Mouse (Mus musculus) heart, postnatal 0 days (tissue): Measurements from ENCODE around the gene Adm2. TPM values are rescaled to one million over a fixed set of nuclear protein-coding genes. Genes with fewer than 3 reads are reported as not detected.

Experiments used
- ATAC-seq: fragments of 200-750 bp; cut with Nextera tagmentation; 2 replicates; pipeline ENCODE4 v1.8.0; 2017; ENCODE audit warnings: low read depth, moderate number of reproducible peaks, moderate library complexity; ENCODE audit not compliant: insufficient read depth
- DNase-seq: peaks from one replicate; pipeline ENCODE4 v3.0.0-alpha.2; 2016; ENCODE audit warnings: low spot score
- H3K27ac ChIP-seq: fragments of 300-500 bp; sonication (generic); 2 replicates; pipeline ENCODE4 v1.5.1; 2014; ENCODE audit warnings: low read depth, mild to moderate bottlenecking
- H3K27me3 ChIP-seq: fragments of 300-500 bp; sonication (generic); 2 replicates; pipeline ENCODE4 v1.6.1; 2014; ENCODE audit warnings: low read length, mixed read lengths; ENCODE audit not compliant: control insufficient read depth, insufficient read depth
- H3K36me3 ChIP-seq: fragments of 300-500 bp; sonication (generic); replicated peaks from 2 replicates; pipeline ENCODE4 v1.6.1; 2014; ENCODE audit warnings: low read length, mixed read lengths; ENCODE audit not compliant: control insufficient read depth, insufficient read depth
- H3K4me1 ChIP-seq: fragments of 300-500 bp; sonication (generic); 2 replicates; pipeline ENCODE4 v1.6.1; 2014; ENCODE audit warnings: antibody characterized with exemption; ENCODE audit not compliant: control insufficient read depth, insufficient read depth
- H3K4me2 ChIP-seq: fragments of 300-500 bp; sonication (generic); 2 replicates; pipeline ENCODE4 v1.6.1; 2014; ENCODE audit warnings: low read depth, mild to moderate bottlenecking, low read length, moderate library complexity
- H3K4me3 ChIP-seq: fragments of 300-500 bp; sonication (generic); 2 replicates; pipeline ENCODE4 v1.5.1; 2014; ENCODE audit warnings: low read depth, low read length
- H3K9ac ChIP-seq: fragments of 300-500 bp; sonication (generic); replicated peaks from 2 replicates; pipeline ENCODE4 v1.6.1; 2014; ENCODE audit warnings: low read depth, low read length, mixed read lengths
- H3K9me3 ChIP-seq: fragments of 300-500 bp; sonication (generic); replicated peaks from 2 replicates; pipeline ENCODE4 v1.6.1; 2016; ENCODE audit warnings: low read length; ENCODE audit not compliant: control insufficient read depth
- CTCF ChIP-seq: IDR thresholded peaks from 2 replicates; pipeline ENCODE4 v1.5.1; 2016; ENCODE audit warnings: antibody characterized with exemption, control low read depth, low read depth
- EP300 ChIP-seq: IDR thresholded peaks from 2 replicates; pipeline ENCODE4 v1.6.1; 2016; ENCODE audit warnings: antibody characterized with exemption, low read depth
- WGBS: fragments of 180-500 bp; shearing (Covaris S2); extraction: QIAGEN DNeasy Blood & Tissue Kit; methylation state at CpG from one replicate; pipeline ENCODE4 v1.1.7; 2014; 5-methylcytosine and 5-hydroxymethylcytosine counted together
- polyA plus RNA-seq: library from polyadenylated mRNA; unstranded; fragments of >200 nt; fragmentation: Nextera tagmentation; extraction: Ambion mirVana; gene quantifications from 2 replicates; pipeline ENCODE4 v1.2.1, GENCODE M21; 2015
- total RNA-seq: library from RNA; depleted of rRNA; stranded (reverse); fragments of >200 nt; gene quantifications from 2 replicates; pipeline ENCODE4 v1.2.3, GENCODE M21; 2014; ENCODE audit warnings: low replicate concordance

Gene Adm2
- total and polyA plus RNA-seq, 2 experiments from 2014 or later: not detected

GRCm38 (mm10) chr15:89292795-89293194, 29.7 kb upstream of the Adm2 start:
- Histone ChIP-seq H3K4me1 (no peaks in the 10 kb centered on the region), H3K9me3 (no peaks in the 10 kb centered on the region), H3K4me2 (no peak overlapping the region), H3K4me3 (no peak overlapping the region), H3K36me3 (peaks cover 86% of the 10 kb centered on the region), H3K27ac (no peak overlapping the region), H3K9ac (no peak overlapping the region), H3K27me3 (no peaks in the 10 kb centered on the region)
- 34% methylated on average over 2 of the region's 2 CpGs for WGBS
- DNase-seq (no peak), ATAC-seq (no peak)
- TF ChIP-seq EP300 (no peak), CTCF (no peak)

GRCm38 (mm10) chr15:89293778-89294177, 28.7 kb upstream of the Adm2 start:
- no peaks in the 10 kb centered on the region for H3K9me3 ChIP-seq
- no peak overlapping the region for H3K27ac ChIP-seq
- ATAC-seq: no peak
- DNase-seq: no peak
- 90% methylated on average over 10 of the region's 10 CpGs for WGBS
- no peak overlapping the region for H3K4me2 ChIP-seq
- H3K4me3 ChIP-seq: no peak overlapping the region
- no peaks in the 10 kb centered on the region for H3K27me3 ChIP-seq
- TF ChIP-seq EP300 (no peak), CTCF (no peak)
- no peaks in the 10 kb centered on the region for H3K4me1 ChIP-seq
- peaks cover 81% of the 10 kb centered on the region for H3K36me3 ChIP-seq
- H3K9ac ChIP-seq: no peak overlapping the region

DNA sequence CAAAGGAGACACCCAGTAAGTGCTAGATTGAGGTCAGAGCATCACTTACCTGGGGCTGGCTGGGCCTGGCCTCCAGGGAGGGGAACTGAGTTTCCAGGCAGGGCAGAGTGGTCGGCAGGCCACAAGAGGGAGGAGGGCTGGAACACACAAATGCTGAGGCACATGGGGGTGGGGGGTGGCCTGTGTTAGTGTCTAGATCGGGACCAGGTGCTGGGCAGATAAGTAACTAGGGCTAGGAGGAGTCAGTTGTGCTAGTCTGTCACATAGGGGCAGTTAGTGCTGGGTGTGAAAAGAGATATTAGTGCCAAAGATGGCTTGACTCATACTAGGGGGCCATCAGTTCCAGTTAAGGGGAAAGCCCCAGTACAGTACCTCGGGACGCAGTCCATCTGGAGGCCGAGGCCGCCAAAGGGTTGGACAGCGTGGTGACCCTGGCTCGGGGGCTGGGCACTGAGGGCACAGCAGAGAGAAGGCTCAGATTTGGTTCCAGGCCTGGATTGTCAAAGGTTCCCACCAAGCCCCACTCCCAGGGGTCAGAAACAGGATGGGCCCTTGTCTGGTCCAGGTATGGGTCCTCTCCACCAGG, 26.8 kb upstream of the Adm2 start:
- no peaks in the 10 kb centered on the region for H3K9me3 ChIP-seq
- no peak overlapping the region for H3K27ac ChIP-seq
- H3K4me1 ChIP-seq: no peaks in the 10 kb centered on the region
- no peak overlapping the region for H3K4me3 ChIP-seq
- H3K4me2 ChIP-seq: no peak overlapping the region
- no peak overlapping the region for H3K9ac ChIP-seq
- WGBS: 79% methylated on average over 8 of the region's 8 CpGs
- peaks cover 80% of the 10 kb centered on the region for H3K36me3 ChIP-seq
- H3K27me3 ChIP-seq: no peaks in the 10 kb centered on the region
- ATAC-seq (no peak), DNase-seq (no peak)
- TF ChIP-seq CTCF: no peak
- TF ChIP-seq EP300: no peak

- DNase-seq: peak; percentile 57
- WGBS: 17% methylated on average over 1 of the region's 1 CpGs
- ATAC-seq: peak; percentile 63
- Histone ChIP-seq H3K9me3 (no peaks in the 10 kb centered on the region), H3K36me3 (peaks cover 80% of the 10 kb centered on the region), H3K27ac (no peak overlapping the region), H3K4me3 (no peak overlapping the region), H3K4me2 (no peak overlapping the region), H3K4me1 (no peaks in the 10 kb centered on the region), H3K9ac (no peak overlapping the region), H3K27me3 (no peaks in the 10 kb centered on the region)
- TF ChIP-seq CTCF (no peak), EP300 (no peak)
Observed at GRCm38 (mm10) chr15:89296465-89296864, 26.1 kb upstream of the Adm2 start.

- H3K9ac ChIP-seq: no peak overlapping the region
- ATAC-seq (no peak), DNase-seq (no peak)
- no peaks in the 10 kb centered on the region for H3K9me3 ChIP-seq
- H3K4me1 ChIP-seq: no peaks in the 10 kb centered on the region
- H3K4me3 ChIP-seq: no peak overlapping the region
- no peak for TF ChIP-seq EP300
- no peak for TF ChIP-seq CTCF
- 98% methylated on average over 2 of the region's 2 CpGs for WGBS
- no peaks in the 10 kb centered on the region for H3K27me3 ChIP-seq
- peaks cover 82% of the 10 kb centered on the region for H3K36me3 ChIP-seq
- H3K27ac ChIP-seq: no peak overlapping the region
- no peak overlapping the region for H3K4me2 ChIP-seq
Observed at GRCm38 (mm10) chr15:89297695-89298094, 24.8 kb upstream of the Adm2 start.

- Histone ChIP-seq H3K4me1 (no peaks in the 10 kb centered on the region), H3K27ac (no peak overlapping the region), H3K36me3 (peaks cover 82% of the 10 kb centered on the region), H3K9ac (no peak overlapping the region), H3K4me3 (no peak overlapping the region), H3K4me2 (no peak overlapping the region), H3K9me3 (no peaks in the 10 kb centered on the region), H3K27me3 (no peaks in the 10 kb centered on the region)
- DNase-seq (no peak), ATAC-seq (no peak)
- no peak for TF ChIP-seq CTCF
- 92% methylated on average over 13 of the region's 13 CpGs for WGBS
Observed at GRCm38 (mm10) chr15:89300180-89300579, 22.3 kb upstream of the Adm2 start.
